Mouse (Mus musculus) CH12.LX (cell line): ENCODE measurements around the gene Dhx36. TPM values are rescaled to one million over a fixed set of nuclear protein-coding genes. Genes with fewer than 3 reads are reported as not detected.

Source experiments
- DNase-seq: peaks from one replicate; pipeline ENCODE4 v3.0.0-alpha.2; 2013; ENCODE audit errors: extremely low read depth
- H3K27ac ChIP-seq: 2 replicates; pipeline ENCODE4 v1.5.1; 2012; ENCODE audit warnings: low read depth, mild to moderate bottlenecking, control low read depth, moderate library complexity; ENCODE audit not compliant: insufficient read depth
- H3K27me3 ChIP-seq: replicated peaks from 2 replicates; pipeline ENCODE3; 2012; ENCODE audit warnings: inconsistent platforms
- H3K36me3 ChIP-seq, 2 experiments: replicated peaks in 1 of 2; 2 replicates each; pipeline versions ENCODE3 to v1.6.1; 2012; ENCODE audit warnings: inconsistent platforms in 1 of 2, low read length in 1 of 2, mild to moderate bottlenecking in 1 of 2, mixed read lengths in 1 of 2, moderate library complexity in 1 of 2; ENCODE audit not compliant: control insufficient read depth in 1 of 2, insufficient read depth in 1 of 2
- H3K4me1 ChIP-seq, 2 experiments: 2 replicates each; pipeline ENCODE4 v1.6.1; 2012; ENCODE audit warnings: inconsistent platforms in 1 of 2, moderate library complexity in 1 of 2; ENCODE audit not compliant: insufficient read depth in 2 of 2, control insufficient read depth in 1 of 2
- H3K4me2 ChIP-seq: 2 replicates; pipeline ENCODE4 v1.6.1; 2012; ENCODE audit warnings: low read depth, mild to moderate bottlenecking, control low read depth; ENCODE audit not compliant: poor library complexity, insufficient read depth, severe bottlenecking
- H3K4me3 ChIP-seq, 3 experiments: fragments of 150-350 bp in 1 of 3; sonication (generic) in 1 of 3; replicated peaks in 1 of 3; 2 replicates each; pipeline versions ENCODE3 to v1.5.1; 2011 to 2012; ENCODE audit warnings: low read depth in 2 of 3, low read length in 2 of 3, mild to moderate bottlenecking in 2 of 3, moderate library complexity in 2 of 3, control low read depth in 1 of 3, improper control_type of control experiment in 1 of 3, inconsistent platforms in 1 of 3, mixed read lengths in 1 of 3; ENCODE audit not compliant: poor library complexity in 1 of 3
- H3K79me2 ChIP-seq: replicated peaks from 2 replicates; pipeline ENCODE4 v1.6.1; 2012; ENCODE audit warnings: mild to moderate bottlenecking, moderate library complexity; ENCODE audit not compliant: control insufficient read depth, poor library complexity, insufficient read depth, severe bottlenecking; ENCODE audit errors: extremely low read depth
- H3K9ac ChIP-seq: 2 replicates; pipeline ENCODE4 v1.6.1; 2012; ENCODE audit warnings: low read depth, mild to moderate bottlenecking, control low read depth, moderate library complexity; ENCODE audit not compliant: insufficient read depth
- H3K9me3 ChIP-seq: replicated peaks from 2 replicates; pipeline ENCODE3; 2012; ENCODE audit warnings: low read length, inconsistent platforms, mixed read lengths
- BHLHE40 ChIP-seq: IDR thresholded peaks from 2 replicates; pipeline ENCODE4 v1.6.1; 2011; ENCODE audit warnings: mild to moderate bottlenecking, low read depth, low read length, improper control_type of control experiment
- CTCF ChIP-seq, 2 experiments: IDR thresholded peaks in 1 of 2; conservative IDR thresholded peaks in 1 of 2; 2 replicates each; pipeline ENCODE4 v1.5.1; 2011 to 2012; ENCODE audit warnings: low read depth in 2 of 2, low read length in 2 of 2, improper control_type of control experiment in 1 of 2, inconsistent platforms in 1 of 2, mild to moderate bottlenecking in 1 of 2, moderate library complexity in 1 of 2
- EP300 ChIP-seq: IDR thresholded peaks from 2 replicates; pipeline ENCODE4 v1.6.1; 2011; ENCODE audit warnings: low read length, improper control_type of control experiment
- GABPA ChIP-seq: IDR thresholded peaks from 2 replicates; pipeline ENCODE4 v1.6.1; 2012; ENCODE audit warnings: low read depth, low read length, improper control_type of control experiment, inconsistent platforms; ENCODE audit not compliant: insufficient replicate concordance
- IRF4 ChIP-seq: IDR thresholded peaks from 2 replicates; pipeline ENCODE4 v1.6.1; 2014; ENCODE audit warnings: low read depth, mild to moderate bottlenecking, inconsistent platforms, low read length, improper control_type of control experiment
- JUN ChIP-seq: IDR thresholded peaks from 2 replicates; pipeline ENCODE4 v1.6.1; 2011; ENCODE audit warnings: low read depth, mild to moderate bottlenecking, low read length, improper control_type of control experiment, moderate library complexity; ENCODE audit not compliant: insufficient read depth
- MEF2A ChIP-seq: IDR thresholded peaks from 2 replicates; pipeline ENCODE4 v1.6.1; 2014; ENCODE audit warnings: low read depth, mild to moderate bottlenecking, inconsistent platforms, low read length, improper control_type of control experiment, borderline replicate concordance
- NELFE ChIP-seq: IDR thresholded peaks from 2 replicates; pipeline ENCODE4 v1.6.1; 2011; ENCODE audit warnings: low read depth, low read length, improper control_type of control experiment
- POLR2AphosphoS2 ChIP-seq: IDR thresholded peaks from 2 replicates; pipeline ENCODE4 v1.6.1; 2011; ENCODE audit warnings: low read depth, low read length, improper control_type of control experiment
- SIN3A ChIP-seq: IDR thresholded peaks from 2 replicates; pipeline ENCODE4 v1.6.1; 2012; ENCODE audit warnings: low read length, improper control_type of control experiment, inconsistent platforms
- TCF12 ChIP-seq: IDR thresholded peaks from 2 replicates; pipeline ENCODE4 v1.6.1; 2014; ENCODE audit warnings: low read depth, mild to moderate bottlenecking, inconsistent platforms, low read length, improper control_type of control experiment
- ZC3H11A ChIP-seq: IDR thresholded peaks from 2 replicates; pipeline ENCODE4 v1.6.1; 2012; ENCODE audit warnings: low read depth, mild to moderate bottlenecking, inconsistent platforms, low read length, improper control_type of control experiment
- ZKSCAN1 ChIP-seq: IDR thresholded peaks from 2 replicates; pipeline ENCODE4 v1.6.1; 2012; ENCODE audit warnings: low read depth, inconsistent platforms, low read length, improper control_type of control experiment, borderline replicate concordance
- ZMIZ1 ChIP-seq: IDR thresholded peaks from 2 replicates; pipeline ENCODE4 v1.6.1; 2012; ENCODE audit warnings: low read depth, mild to moderate bottlenecking, inconsistent platforms, low read length, improper control_type of control experiment
- ZNF384 ChIP-seq: IDR thresholded peaks from 2 replicates; pipeline ENCODE4 v1.6.1; 2012; ENCODE audit warnings: low read depth, low read length, improper control_type of control experiment, inconsistent platforms
- dilution Hi-C: fragments of 300-500 bp; cut with MboI; formaldehyde crosslinking; loops from 2 replicates; pipeline ENCODE4 v1.14.3; 2020; ENCODE audit warnings: low sequenced_read_pairs; ENCODE audit not compliant: extremely low pct_unique_long_range_greater_than_20kb, extremely low pct_ligation_motif_present
- in situ Hi-C: fragments of 300-500 bp; cut with MboI; formaldehyde crosslinking; loops from 3 replicates; pipeline ENCODE4 v1.14.3; 2019; ENCODE audit warnings: low sequenced_read_pairs, low pct_ligation_motif_present, low pct_unique_long_range_greater_than_20kb, mixed read lengths
- polyA plus RNA-seq: library from polyadenylated mRNA; unstranded; fragments of >175 nt; gene quantifications from 2 replicates; pipeline ENCODE4 v1.2.1, GENCODE M21; 2012; ENCODE audit warnings: low read depth; ENCODE audit not compliant: insufficient read length
- total RNA-seq, 2 experiments: library from RNA; depleted of rRNA; stranded (reverse); fragments of 300-350 nt in 1 of 2; fragments of >200 nt in 1 of 2; gene quantifications; 2 replicates each; pipeline ENCODE4 v1.2.3; 2012 to 2014

The Dhx36 gene
- total and polyA plus RNA-seq, 3 experiments, result 29.7 to 66.3 (median 35.0) TPM

DNA sequence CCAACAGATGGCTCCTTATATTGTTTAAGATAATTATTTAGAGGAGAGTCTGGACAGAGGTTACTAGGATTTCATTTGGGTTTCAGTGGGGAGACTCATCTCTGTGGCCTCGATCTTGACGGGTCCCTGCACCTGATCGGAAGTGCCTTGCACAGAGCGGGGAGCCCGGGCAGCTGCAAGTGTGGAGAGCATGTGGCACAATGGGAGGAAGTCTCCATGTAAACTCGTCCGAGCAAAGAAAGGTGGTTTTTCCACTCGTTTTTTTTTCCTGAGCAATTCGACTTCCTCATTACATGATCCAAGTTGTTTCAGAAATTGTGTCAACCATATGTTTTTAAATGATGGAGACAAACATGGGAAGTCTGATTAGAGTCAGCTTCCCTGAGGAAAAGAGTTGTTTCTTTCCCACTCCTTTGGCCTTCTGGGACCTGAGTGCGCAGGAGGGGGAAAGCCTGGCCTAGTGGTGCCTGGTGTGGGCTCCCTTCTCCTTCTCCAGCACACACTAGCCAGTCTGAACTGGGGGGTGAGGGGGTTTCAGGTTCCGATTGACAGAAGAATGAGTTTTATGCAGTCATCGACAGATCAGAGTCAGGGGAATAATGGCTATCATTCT lies 63.1 kb downstream of the Dhx36 start:
- H3K4me3 ChIP-seq, result no peak overlapping the region
- in situ Hi-C loops, result no loop called here
- no peaks in the 10 kb centered on the region; a peak in 1 of 4 replicates for H3K4me1 ChIP-seq
- no peak for TF ChIP-seq SIN3A
- DNase-seq, result no peak
- no peak overlapping the region for H3K9ac ChIP-seq
- no peaks in the 10 kb centered on the region for H3K36me3 ChIP-seq
- no peaks in the 10 kb centered on the region for H3K79me2 ChIP-seq
- dilution Hi-C loops, result no loop called here
- H3K27me3 ChIP-seq, result no peaks in the 10 kb centered on the region
- H3K4me2 ChIP-seq, result 0 out of 2 replicates have a peak overlapping the region, but pooled peaks have one; percentile 12
- H3K27ac ChIP-seq, result no peak overlapping the region
- no peaks in the 10 kb centered on the region for H3K9me3 ChIP-seq

DNA sequence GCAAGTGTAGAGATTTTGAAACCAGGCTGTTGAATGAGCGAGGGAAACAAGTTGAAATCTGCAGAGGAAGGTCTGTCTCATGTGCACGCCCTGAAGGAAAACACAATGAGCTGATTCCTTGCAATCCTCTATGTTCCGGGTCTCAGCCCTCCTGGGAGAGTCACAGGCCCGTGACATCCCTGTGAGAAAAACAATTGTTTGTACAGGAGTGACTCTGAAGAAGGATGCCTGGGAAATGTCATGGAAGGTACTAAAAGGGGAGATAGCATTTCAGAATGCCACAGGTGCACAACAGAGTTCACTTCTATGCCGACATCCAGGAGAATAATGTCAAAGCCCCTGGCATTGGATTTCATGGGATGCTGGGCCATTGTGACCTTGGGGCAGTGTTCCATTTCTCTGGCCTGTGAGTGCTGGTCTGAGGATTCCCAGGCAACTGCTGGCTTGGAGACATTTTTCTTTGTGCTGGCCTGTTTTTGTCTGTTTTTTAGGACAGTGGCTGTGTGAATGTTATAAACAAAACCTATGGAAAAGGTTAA lies 66.3 kb downstream of the Dhx36 start:
- Histone ChIP-seq H3K4me3 (no peak overlapping the region), H3K9me3 (peaks cover 2% of the 10 kb centered on the region), H3K36me3 (no peaks in the 10 kb centered on the region), H3K27me3 (no peaks in the 10 kb centered on the region), H3K9ac (no peak overlapping the region), H3K4me2 (no peak overlapping the region), H3K4me1 (no peaks in the 10 kb centered on the region), H3K27ac (no peak overlapping the region), H3K79me2 (no peaks in the 10 kb centered on the region)
- DNase-seq, result no peak
- dilution Hi-C loops, result no loop called here
- in situ Hi-C loops, result no loop called here
- TF ChIP-seq EP300, result no peak
- TF ChIP-seq ZMIZ1, result no peak
- TF ChIP-seq ZKSCAN1, result no peak
- TF ChIP-seq ZNF384, result no peak
- no peak for TF ChIP-seq IRF4
- TF ChIP-seq MEF2A, result no peak
- no peak for TF ChIP-seq NELFE
- TF ChIP-seq JUN, result no peak
- TF ChIP-seq GABPA, result no peak
- TF ChIP-seq TCF12, result no peak

DNA sequence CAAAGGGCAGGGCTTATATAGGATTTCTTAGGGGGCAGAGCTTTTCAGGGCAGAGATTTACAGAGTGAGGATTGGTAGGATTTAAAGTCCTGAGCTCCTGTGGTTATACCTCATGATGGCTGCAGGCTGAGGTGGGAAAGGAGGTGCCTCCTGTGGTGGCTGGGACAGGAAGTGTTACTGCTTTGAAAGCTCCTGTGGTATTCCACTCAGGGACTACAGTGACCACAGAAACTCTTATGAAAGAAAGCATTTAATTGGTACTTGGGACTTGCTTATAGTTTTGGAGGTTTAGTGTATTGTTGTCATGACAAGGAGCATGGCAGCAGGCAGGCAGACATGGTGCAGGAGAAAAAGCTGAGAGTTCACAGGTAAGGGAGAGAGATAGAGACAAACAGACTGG lies 70.9 kb downstream of the Dhx36 start:
- no peak for DNase-seq
- Histone ChIP-seq H3K27me3 (no peaks in the 10 kb centered on the region), H3K9me3 (peaks cover 2% of the 10 kb centered on the region), H3K4me3 (no peak overlapping the region), H3K4me1 (no peaks in the 10 kb centered on the region), H3K9ac (no peak overlapping the region), H3K27ac (no peak overlapping the region), H3K79me2 (no peaks in the 10 kb centered on the region), H3K36me3 (no peaks in the 10 kb centered on the region), H3K4me2 (no peak overlapping the region)
- no peak for TF ChIP-seq POLR2AphosphoS2
- no peak for TF ChIP-seq TCF12
- TF ChIP-seq ZC3H11A, result no peak
- TF ChIP-seq BHLHE40, result no peak
- no peak for TF ChIP-seq CTCF (conservative IDR thresholded peaks at IDR 0.05 in 1 of 2, IDR thresholded peaks at IDR 0.05 in 1 of 2; ENCODE audit: low read depth in 2 of 2, low read length in 2 of 2)
- dilution Hi-C loops, result no loop called here
- in situ Hi-C loops, result no loop called here
